Mouse (Mus musculus) adrenal gland, postnatal 14 days (tissue): Measurements from ENCODE around the gene Olfr180. TPM values are rescaled to one million over a fixed set of nuclear protein-coding genes. Genes with fewer than 3 reads are reported as not detected.

Experiments
- DNase-seq: peaks from one replicate; pipeline ENCODE4 v3.0.0; 2021; ENCODE audit warnings: mixed read lengths
- long read RNA-seq, 2 experiments: library from polyadenylated mRNA; stranded (forward); transcript quantifications; one replicate each; pipeline ENCODE4 v2.0.0; 2021
- total RNA-seq: library from RNA; stranded (reverse); gene quantifications from 2 replicates; pipeline ENCODE4 v1.2.3, GENCODE M21; 2021

Olfr180 gene
- not detected in 2 replicates for total RNA-seq
- long read RNA-seq, experiment 1 = 0 reads
- long read RNA-seq, experiment 2 = 0 reads

DNA sequence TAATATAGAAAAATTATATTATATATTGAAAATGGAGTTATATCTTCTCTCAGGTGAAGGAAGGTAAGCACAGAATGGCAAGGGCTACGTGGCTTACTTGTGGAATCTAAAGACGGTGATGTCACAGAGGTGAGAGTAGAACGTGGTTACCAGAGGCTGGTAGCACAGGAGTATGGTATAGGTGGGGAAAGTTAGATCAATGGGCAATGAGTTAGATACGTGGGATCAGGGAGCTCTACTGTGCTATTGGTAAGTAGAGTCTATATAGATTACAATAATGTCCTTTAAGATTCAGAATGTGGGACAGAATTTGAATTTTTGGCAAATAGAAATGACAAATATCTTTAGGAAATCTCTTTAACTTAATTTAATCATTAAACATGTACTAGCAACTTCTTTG, at the start of gene Olfr180:
Olfr180 (minus strand) TSS at position 101 of the 400 bp plus-strand sequence.
- DNase-seq = no peak

DNA sequence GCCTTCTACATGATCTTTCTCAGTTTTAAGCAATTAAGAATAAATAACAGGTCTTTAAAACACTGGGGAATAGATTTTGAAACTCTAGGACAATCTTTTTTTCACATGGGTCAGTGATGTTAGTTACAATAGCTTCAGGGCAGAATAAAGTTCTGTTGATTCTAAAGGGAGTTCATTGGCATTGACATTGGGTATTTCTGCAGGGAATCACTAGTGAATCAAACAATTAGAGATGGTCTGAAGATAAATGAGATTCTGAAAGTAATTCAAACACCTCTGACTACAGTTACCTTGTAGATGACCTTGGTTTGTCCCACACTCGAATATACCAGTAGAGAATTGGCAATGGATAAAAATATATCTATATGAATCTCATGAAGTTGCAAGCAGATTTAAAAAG, 537 bp downstream of the Olfr180 start, which contains the start of gene Olfr181:
Olfr181 (minus strand) TSS at position 101 of the 400 bp plus-strand sequence.
- no peak for DNase-seq

DNA sequence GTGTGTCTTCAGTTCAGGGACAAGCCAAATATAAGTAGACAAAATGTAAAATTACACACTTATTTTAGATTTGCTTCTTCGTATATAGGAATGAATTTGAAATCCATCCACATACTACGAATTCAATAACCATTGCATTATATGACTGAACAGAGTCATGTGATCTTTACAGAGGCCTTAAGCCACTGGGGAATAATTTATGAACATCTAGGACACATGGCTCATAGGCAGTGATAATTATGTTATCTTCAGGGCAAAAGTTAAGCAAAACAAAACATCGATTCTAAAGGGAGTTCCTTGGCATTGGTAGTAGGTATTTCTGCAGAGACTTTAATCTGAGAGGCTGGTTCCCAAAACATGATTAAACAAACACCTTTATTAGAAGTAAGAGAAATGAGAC, 37.2 kb downstream of the Olfr180 start, which contains the start of gene Olfr178:
Olfr178 (minus strand) TSS at position 101 of the 400 bp plus-strand sequence.
- DNase-seq = no peak

DNA sequence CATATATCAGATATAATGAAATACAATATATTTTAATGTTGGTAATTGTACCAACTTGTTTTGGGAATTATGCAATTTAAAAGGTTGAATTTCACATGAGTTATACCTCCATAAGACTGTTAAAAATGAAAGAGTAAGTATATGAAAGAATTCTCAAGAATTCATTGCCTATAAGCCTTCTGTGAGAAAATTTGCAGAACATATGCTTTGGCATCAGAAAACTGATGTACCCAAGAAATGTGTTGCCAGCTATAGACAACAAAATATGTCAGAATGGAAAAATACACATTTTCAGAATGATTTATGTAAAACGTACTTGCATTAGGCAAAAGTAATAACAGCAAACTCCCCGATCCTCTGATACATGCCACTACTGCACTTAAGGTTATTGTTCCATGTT, 44.8 kb downstream of the Olfr180 start:
- DNase-seq = no peak

DNA sequence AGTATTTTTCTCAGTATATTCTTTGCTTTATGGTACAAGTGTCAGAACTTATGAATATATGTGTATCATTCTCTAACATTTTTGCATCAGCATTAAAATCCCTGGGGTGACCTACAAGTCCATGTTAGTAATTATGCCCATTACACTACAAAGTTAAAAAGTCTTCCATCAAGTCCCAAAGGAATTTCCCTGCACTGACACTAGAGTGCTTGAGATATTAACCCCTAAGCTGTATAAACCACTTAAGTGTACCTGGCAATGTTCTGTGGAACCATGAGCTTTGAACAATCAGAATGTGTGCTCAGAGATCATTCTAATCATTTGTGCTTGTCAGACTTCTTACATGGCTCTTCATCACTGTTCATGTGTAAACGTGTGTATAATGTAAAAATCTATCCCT, 54.5 kb downstream of the Olfr180 start, which contains the start of gene Olfr177:
Olfr177 (minus strand) TSS at position 101 of the 400 bp plus-strand sequence.
- DNase-seq = no peak

Other genes with a start within 250 kb of the Olfr180 start
- not detected in 2 replicates for gene Gpr15, start 210.3 kb downstream of the Olfr180 start, total RNA-seq
- 68.9 and 82.2 TPM in 2 replicates for gene Cldnd1, start 201.5 kb downstream of the Olfr180 start, total RNA-seq
- gene Olfr172, start 166.2 kb downstream of the Olfr180 start, total RNA-seq = not detected in 2 replicates
- gene Olfr173, start 129.1 kb downstream of the Olfr180 start, total RNA-seq = not detected in 2 replicates
- gene Olfr175-ps1, start 102.6 kb downstream of the Olfr180 start, total RNA-seq = not detected in 2 replicates
- gene Olfr177, start 54.6 kb downstream of the Olfr180 start, total RNA-seq = not detected in 2 replicates
- not detected in 2 replicates for gene Olfr178, start 37.3 kb downstream of the Olfr180 start, total RNA-seq
- not detected in 2 replicates for gene Olfr181, start 637 bp downstream of the Olfr180 start, total RNA-seq
- not detected in 2 replicates for gene Olfr183, start 66.0 kb upstream of the Olfr180 start, total RNA-seq
- gene Olfr186, start 100.9 kb upstream of the Olfr180 start, total RNA-seq = not detected in 2 replicates
- not detected in 2 replicates for gene Olfr187, start 110.4 kb upstream of the Olfr180 start, total RNA-seq
- gene Olfr190, start 148.6 kb upstream of the Olfr180 start, total RNA-seq = not detected in 2 replicates
- not detected in 2 replicates for gene Olfr191, start 160.4 kb upstream of the Olfr180 start, total RNA-seq
- gene Olfr193, start 182.5 kb upstream of the Olfr180 start, total RNA-seq = not detected in 2 replicates
- gene Olfr194, start 191.7 kb upstream of the Olfr180 start, total RNA-seq = not detected in 2 replicates
- not detected in 2 replicates for gene Olfr195, start 217.7 kb upstream of the Olfr180 start, total RNA-seq
- not detected in 2 replicates for gene Olfr196, start 241.1 kb upstream of the Olfr180 start, total RNA-seq